Mouse (Mus musculus): ENCODE measurements around the gene Plcb4. TPM values are rescaled to one million over a fixed set of nuclear protein-coding genes. Genes with fewer than 3 reads are reported as not detected.

Gene Plcb4
- polyA plus RNA-seq, 1 experiment = 37.9 TPM

DNA sequence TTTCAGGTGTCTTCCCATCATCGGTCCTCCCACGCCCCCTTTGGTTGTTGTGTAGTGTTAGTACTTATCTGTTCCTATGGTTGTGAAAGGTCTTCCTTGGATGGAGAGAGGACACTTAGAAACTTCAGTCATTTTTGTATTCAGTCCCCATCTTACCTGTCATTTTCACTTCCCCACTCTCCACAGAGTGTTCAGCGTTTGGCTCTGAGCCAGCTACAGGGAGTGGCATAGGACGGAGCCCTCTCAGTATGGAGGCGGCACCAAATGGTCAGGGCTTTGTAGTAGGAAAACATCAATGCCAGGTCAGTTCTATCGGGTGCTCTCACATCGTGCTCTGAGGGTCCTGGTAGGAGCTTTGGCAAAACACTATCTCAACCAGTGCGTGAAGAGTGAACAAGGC, 85.9 kb downstream of the Plcb4 start:
- peaks cover 47% of the 10 kb centered on the region for H3K4me1 ChIP-seq (ENCODE audit: control insufficient read depth, insufficient read depth, insufficient read length, low read length)
- H3K27ac ChIP-seq (replicated peaks; ENCODE audit: low read depth, low read length) = peak overlapping the region; percentile 55; the same call in 1 of the 2 replicates
- H3K4me3 ChIP-seq (ENCODE audit: insufficient read depth, low read depth, low read length) = no peak overlapping the region

- Histone ChIP-seq H3K4me3 (ENCODE audit: insufficient read depth, low read depth, low read length) (no peak overlapping the region), H3K27ac (replicated peaks; ENCODE audit: low read depth, low read length) (peak overlapping the region; percentile 55; the same call in 1 of the 2 replicates), H3K4me1 (ENCODE audit: control insufficient read depth, insufficient read depth, insufficient read length, low read length) (peaks cover 47% of the 10 kb centered on the region)
Observed at GRCm38 (mm10) chr2:135745126-135745525, 86.3 kb downstream of the Plcb4 start.

- peaks cover 38% of the 10 kb centered on the region for H3K4me1 ChIP-seq (ENCODE audit: control insufficient read depth, insufficient read depth, insufficient read length, low read length)
- no peak overlapping the region for H3K27ac ChIP-seq (replicated peaks; ENCODE audit: low read depth, low read length)
Observed at GRCm38 (mm10) chr2:135748441-135748840, 89.6 kb downstream of the Plcb4 start.

DNA sequence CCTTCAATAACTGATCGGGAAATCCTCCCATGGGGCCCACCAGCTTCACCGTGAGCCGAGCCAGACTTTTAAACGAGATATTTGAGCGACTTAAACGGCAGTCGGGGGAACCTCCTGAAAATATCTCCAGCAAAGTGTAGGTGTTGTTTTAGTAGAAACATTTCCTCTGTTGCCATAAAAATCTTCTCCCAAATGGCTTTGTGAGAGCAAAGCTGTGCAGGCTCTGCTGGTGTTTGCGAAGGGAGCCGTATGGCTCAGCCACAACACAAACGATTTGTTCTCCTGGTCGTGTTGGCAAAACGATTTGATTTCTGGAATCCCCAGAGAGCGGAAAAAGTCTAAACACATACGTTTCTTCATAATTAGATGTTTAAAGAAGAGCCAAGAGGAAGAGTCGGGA, 90.8 kb downstream of the Plcb4 start:
- Histone ChIP-seq H3K4me1 (ENCODE audit: control insufficient read depth, insufficient read depth, insufficient read length, low read length) (peaks cover 32% of the 10 kb centered on the region), H3K27ac (replicated peaks; ENCODE audit: low read depth, low read length) (no peak overlapping the region), H3K4me3 (ENCODE audit: insufficient read depth, low read depth, low read length) (no peak overlapping the region)

More at GRCm38 (mm10) chr2:135748441-135748840, 89.6 kb downstream of the Plcb4 start:
- no peak overlapping the region for H3K4me3 ChIP-seq (ENCODE audit: insufficient read depth, low read depth, low read length)

DNA sequence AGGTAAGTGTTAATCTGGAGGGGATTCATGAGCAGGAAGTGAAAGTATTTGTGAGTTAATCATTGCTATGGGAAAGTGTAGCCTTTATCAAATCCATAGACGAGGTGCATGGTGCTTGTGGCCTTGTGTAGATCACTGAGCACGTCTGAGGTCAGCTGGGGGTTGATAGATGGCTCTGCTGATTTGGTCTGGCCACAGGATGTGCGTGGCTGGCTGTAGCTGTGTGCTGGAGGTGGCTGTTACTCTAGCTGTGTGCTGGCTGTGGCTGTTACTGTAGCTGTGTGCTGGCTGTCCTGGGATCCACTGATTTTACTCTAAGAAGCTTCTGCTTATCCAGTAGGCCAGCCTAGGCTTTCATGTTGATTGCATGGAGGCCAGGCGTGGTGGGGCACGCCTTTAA, 91.9 kb downstream of the Plcb4 start:
- peaks cover 27% of the 10 kb centered on the region; the same call in 1 of the 2 replicates for H3K4me1 ChIP-seq (ENCODE audit: control insufficient read depth, insufficient read depth, insufficient read length, low read length)
- H3K27ac ChIP-seq (replicated peaks; ENCODE audit: low read depth, low read length) = no peak overlapping the region
- H3K4me3 ChIP-seq (ENCODE audit: insufficient read depth, low read depth, low read length) = no peak overlapping the region

- 0 out of 2 replicates have a peak, but pooled peaks cover 7% of the 10 kb centered on the region for H3K4me1 ChIP-seq (ENCODE audit: control insufficient read depth, insufficient read depth, insufficient read length, low read length)
- H3K4me3 ChIP-seq (ENCODE audit: insufficient read depth, low read depth, low read length) = no peak overlapping the region
- H3K27ac ChIP-seq (replicated peaks; ENCODE audit: low read depth, low read length) = no peak overlapping the region
Observed at GRCm38 (mm10) chr2:135755792-135756191, 97.0 kb downstream of the Plcb4 start.

DNA sequence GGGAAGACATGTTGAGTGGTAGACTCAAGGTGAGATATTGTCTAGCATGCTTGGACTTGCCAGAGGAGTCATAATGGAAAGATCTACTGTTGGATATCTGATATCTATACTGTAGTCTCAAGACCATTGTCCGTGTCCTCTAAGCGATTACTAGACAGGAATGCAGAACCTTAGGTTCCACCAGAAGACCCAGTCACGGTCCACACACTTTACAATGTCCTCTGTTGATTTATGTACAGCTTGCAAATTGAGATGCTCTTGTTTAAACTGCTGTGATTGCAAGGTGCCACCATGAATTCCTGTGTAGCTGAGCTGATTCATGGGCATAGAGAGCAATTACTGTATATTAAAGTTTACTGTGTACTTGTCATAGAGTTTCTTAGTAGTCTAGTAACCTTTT, 98.7 kb downstream of the Plcb4 start:
- H3K4me1 ChIP-seq (ENCODE audit: control insufficient read depth, insufficient read depth, insufficient read length, low read length) = peaks cover 10% of the 10 kb centered on the region; the same call in 1 of the 2 replicates
- H3K27ac ChIP-seq (replicated peaks; ENCODE audit: low read depth, low read length) = no peak overlapping the region
- H3K4me3 ChIP-seq (ENCODE audit: insufficient read depth, low read depth, low read length) = no peak overlapping the region

DNA sequence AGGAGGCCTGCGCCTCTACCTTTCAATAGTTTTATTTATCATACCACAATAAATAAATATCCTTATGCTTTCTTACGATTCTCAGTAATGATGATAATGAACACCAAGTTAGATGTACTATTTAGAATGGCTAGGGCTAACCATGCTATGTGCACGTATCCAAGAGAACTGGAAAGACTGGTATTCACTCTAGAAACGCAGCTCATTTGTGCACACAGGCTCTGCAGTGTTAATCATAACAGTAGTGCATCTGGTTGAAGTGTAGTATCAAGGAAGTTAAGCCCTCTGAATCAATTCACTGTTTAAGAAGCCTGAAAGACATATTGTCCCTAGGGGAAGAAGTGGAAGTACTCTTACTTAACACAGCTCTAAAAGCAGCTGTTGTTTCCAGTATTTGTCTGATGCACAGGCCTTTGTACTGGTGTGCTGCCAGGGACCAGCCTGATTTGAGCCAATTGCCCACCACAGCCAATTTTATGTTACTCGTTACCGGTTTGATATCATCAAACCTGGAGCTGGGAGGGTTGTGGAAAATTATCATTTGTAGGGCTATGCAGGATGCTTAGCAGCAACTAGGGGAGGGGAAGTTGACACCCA, 100.8 kb downstream of the Plcb4 start:
- Histone ChIP-seq H3K27ac (replicated peaks; ENCODE audit: low read depth, low read length) (no peak overlapping the region), H3K4me3 (ENCODE audit: insufficient read depth, low read depth, low read length) (no peak overlapping the region), H3K4me1 (ENCODE audit: control insufficient read depth, insufficient read depth, insufficient read length, low read length) (peaks cover 17% of the 10 kb centered on the region)

DNA sequence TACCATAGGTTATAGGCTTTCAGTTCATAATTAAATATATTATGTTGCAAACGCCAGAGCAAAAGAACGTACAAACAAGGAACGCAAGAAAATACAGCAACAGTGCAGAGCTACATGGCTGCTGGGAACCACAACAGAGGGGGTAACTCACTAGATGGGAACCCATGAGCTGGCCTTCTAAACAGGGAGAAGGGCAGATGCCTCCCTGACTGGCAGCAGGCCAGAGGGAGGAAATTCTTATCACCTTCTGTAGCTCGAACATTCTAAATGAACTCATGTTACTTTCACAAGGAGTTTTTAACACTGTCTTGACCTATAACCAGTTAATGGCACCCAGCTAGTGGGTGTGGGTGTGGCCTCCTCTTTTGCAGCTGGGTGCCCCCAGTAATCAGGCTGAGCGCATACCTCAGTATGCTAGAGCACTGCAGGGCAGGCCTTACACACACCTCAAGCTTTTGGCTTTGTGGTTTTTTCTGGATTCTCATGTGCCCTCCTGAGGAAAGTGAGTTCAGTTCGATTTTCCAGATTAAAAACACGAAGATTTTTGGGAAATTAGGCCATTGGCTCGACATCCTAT, 102.5 kb downstream of the Plcb4 start:
- H3K4me1 ChIP-seq (ENCODE audit: control insufficient read depth, insufficient read depth, insufficient read length, low read length) = peaks cover 20% of the 10 kb centered on the region
- H3K27ac ChIP-seq (replicated peaks; ENCODE audit: low read depth, low read length) = no peak overlapping the region
- H3K4me3 ChIP-seq (ENCODE audit: insufficient read depth, low read depth, low read length) = no peak overlapping the region

GRCm38 (mm10) chr2:135764706-135765105, 105.9 kb downstream of the Plcb4 start:
- Histone ChIP-seq H3K4me1 (ENCODE audit: control insufficient read depth, insufficient read depth, insufficient read length, low read length) (peaks cover 33% of the 10 kb centered on the region), H3K4me3 (ENCODE audit: insufficient read depth, low read depth, low read length) (no peak overlapping the region), H3K27ac (replicated peaks; ENCODE audit: low read depth, low read length) (no peak overlapping the region)

GRCm38 (mm10) chr2:135766471-135767063, 107.8 kb downstream of the Plcb4 start:
- Histone ChIP-seq H3K4me3 (ENCODE audit: insufficient read depth, low read depth, low read length) (no peak overlapping the region), H3K27ac (replicated peaks; ENCODE audit: low read depth, low read length) (0 out of 2 replicates have a peak overlapping the region, but pooled peaks have one; percentile 41), H3K4me1 (ENCODE audit: control insufficient read depth, insufficient read depth, insufficient read length, low read length) (peaks cover 37% of the 10 kb centered on the region)

DNA sequence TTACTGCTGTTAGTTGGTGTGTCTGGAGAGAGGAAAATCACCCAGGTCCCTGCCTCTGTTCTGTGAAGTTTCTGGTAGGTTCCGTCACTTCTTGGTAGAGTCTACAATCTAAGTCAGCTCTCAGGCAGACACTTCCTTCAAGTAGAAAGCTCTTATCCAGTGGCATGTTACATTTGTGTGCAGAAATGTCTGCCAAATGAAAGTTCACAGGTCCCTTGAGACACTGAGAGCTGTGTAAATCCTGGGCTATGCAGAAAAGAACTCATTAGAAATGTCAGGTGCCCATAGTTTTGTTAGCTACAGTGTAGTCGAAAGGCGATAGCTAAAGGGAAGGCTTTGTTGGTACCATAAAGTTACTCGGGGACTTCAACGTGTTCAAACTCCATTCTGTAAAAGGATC, 108.7 kb downstream of the Plcb4 start:
- no peak overlapping the region for H3K4me3 ChIP-seq (ENCODE audit: insufficient read depth, low read depth, low read length)
- peak overlapping the region; percentile 59; the same call in 1 of the 2 replicates for H3K27ac ChIP-seq (replicated peaks; ENCODE audit: low read depth, low read length)
- H3K4me1 ChIP-seq (ENCODE audit: control insufficient read depth, insufficient read depth, insufficient read length, low read length) = peaks cover 37% of the 10 kb centered on the region

DNA sequence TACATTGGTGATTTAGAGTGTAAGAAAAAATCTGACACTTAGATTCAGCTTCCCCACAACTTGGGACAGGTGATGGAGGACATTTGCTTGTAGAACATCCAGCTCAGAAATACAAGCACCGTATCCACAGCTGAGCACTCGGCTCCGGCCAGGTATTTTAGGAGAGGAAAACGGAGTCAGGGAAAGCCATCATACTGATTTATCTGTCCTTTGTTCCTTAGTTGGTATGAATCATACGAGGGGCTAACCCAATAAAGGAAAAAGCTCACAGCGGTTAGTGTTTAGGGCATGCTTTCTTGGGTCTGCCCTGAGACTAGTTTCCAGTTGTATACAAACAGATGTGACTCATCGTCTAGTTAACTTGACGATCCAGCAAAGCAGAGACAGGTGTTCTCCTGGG, 110.9 kb downstream of the Plcb4 start:
- Histone ChIP-seq H3K4me3 (ENCODE audit: insufficient read depth, low read depth, low read length) (no peak overlapping the region), H3K4me1 (ENCODE audit: control insufficient read depth, insufficient read depth, insufficient read length, low read length) (peaks cover 39% of the 10 kb centered on the region), H3K27ac (replicated peaks; ENCODE audit: low read depth, low read length) (no peak overlapping the region)

- Histone ChIP-seq H3K4me1 (ENCODE audit: control insufficient read depth, insufficient read depth, insufficient read length, low read length) (peaks cover 37% of the 10 kb centered on the region), H3K4me3 (ENCODE audit: insufficient read depth, low read depth, low read length) (no peak overlapping the region)
Observed at GRCm38 (mm10) chr2:135770226-135770625, 111.4 kb downstream of the Plcb4 start.

DNA sequence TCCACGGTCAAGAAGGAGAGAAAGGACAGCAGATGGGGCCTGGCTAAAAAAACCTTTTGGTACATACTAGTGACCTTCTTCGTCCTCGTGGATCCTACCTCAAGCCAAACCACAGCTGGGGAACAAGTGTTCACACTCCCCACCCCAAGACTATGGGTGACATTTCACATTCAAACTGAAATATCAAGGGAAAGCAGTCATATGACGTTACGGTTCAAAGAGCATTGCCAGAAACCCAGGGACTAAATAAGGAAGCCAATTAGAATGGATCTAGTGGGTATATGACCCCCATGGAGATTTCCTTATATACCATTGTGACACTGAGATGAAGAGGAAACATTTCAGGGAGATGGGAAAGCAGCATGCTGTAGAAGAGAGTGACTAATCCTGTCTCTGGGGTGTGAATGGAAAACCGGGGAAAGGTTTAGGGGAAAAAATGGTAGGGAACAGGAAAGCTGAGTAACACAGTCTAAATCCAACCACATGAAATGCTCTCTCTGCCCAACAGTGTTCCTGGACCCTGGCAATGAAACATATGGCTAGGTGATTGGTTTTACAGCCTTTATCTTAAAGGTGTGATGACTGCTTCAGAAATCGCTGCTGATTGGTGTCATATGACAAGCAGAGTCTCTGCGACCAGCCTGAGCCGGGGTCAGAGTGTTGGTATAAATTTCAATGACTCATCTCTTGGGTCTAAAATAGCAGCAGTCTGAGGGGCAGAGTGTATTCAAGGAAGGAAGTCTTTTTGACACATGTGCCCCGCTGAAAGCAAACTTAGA, 114.6 kb downstream of the Plcb4 start:
- Histone ChIP-seq H3K4me1 (ENCODE audit: control insufficient read depth, insufficient read depth, insufficient read length, low read length) (peaks cover 28% of the 10 kb centered on the region), H3K27ac (replicated peaks; ENCODE audit: low read depth, low read length) (peak overlapping the region; percentile 21), H3K4me3 (ENCODE audit: insufficient read depth, low read depth, low read length) (no peak overlapping the region)

More at GRCm38 (mm10) chr2:135770226-135770625, 111.4 kb downstream of the Plcb4 start:
- no peak overlapping the region for H3K27ac ChIP-seq (replicated peaks; ENCODE audit: low read depth, low read length)
